Mouse (Mus musculus): Measurements from ENCODE around the gene Csrnp2.
A peak's percentile ranks its signal among the peaks of the same experiment; 100 is the strongest.

Csrnp2 gene

DNA sequence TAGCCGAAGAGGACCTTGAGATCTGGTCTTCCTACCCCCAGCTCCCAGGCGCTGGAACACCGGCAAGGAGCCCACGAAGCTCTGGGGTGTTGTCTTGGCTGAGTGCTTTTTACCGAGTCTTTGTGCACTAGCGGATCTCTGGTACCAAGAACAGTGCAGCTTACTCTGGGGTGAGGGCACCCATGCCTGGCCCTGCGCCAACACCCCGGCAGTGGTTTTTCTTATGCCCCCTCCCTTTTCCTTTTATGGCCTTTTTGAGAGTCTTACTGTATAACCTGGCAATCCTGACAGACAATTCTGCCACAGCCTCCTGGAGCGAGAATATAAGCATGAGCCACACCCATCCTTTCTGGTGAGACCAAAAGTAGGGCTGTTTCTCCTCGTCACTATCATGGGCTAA lies 16.9 kb downstream of the Csrnp2 start:
- no peak for DNase-seq (ENCODE audit: low spot score)

DNA sequence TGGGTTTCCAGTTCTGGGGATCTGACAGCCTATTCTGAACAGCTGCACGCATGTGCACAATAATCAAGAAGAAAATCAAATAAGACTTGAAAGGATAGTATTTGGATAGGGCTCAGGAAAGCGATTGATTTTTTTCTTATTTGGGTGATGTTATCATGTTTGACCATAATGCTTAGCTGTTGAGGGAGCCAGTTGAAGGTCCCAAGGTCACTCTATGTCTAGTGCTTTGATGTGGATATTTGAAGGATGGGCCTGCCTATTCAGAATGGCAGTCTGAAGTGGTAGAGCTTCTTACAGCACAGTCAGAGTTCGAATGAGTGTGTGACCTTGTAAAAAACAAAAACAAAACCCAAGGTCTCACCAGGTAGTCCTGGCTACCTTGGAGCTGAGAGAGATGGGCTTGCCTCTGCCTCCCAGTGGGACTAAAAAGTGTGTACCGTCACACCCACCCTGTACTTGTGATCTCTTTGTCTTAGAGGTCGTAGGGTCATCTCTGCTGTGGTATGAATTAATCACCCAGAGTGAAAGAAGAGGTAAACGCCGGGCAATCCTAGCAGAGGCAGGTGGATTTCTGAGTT lies 21.3 kb downstream of the Csrnp2 start:
- no peak for DNase-seq (ENCODE audit: low spot score)

DNA sequence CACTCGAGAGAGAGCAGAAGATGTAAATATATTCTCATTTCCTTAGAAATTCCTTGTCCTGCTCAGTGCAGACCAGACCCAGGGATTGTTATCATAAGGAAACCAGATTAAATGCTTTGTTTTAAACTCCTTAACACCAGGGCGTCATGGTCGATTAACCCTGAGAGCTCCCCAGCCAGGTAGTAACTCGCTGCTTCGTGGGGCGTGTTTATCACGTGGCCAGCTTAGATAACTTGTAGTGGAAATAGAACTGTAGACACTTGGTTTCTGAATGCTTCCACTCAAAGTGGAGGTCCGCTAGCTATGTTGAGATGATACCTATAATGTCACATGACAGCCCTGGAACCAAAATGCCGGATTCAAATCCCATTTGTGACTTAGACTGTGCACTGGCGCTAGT lies 25.3 kb downstream of the Csrnp2 start:
- DNase-seq (ENCODE audit: low spot score) = no peak

GRCm38 (mm10) chr15:100469189-100469545 lies 26.1 kb downstream of the Csrnp2 start:
- DNase-seq (ENCODE audit: low spot score) = no peak

GRCm38 (mm10) chr15:100468295-100469188 lies 26.7 kb downstream of the Csrnp2 start, which contains the start of gene Letmd1:
Gene Letmd1 (plus strand): TSS chr15:100469023.
- peak; percentile 88 for DNase-seq (ENCODE audit: low spot score)

- DNase-seq (ENCODE audit: low spot score) = no peak
Measured at GRCm38 (mm10) chr15:100467738-100468137, 27.6 kb downstream of the Csrnp2 start.

DNA sequence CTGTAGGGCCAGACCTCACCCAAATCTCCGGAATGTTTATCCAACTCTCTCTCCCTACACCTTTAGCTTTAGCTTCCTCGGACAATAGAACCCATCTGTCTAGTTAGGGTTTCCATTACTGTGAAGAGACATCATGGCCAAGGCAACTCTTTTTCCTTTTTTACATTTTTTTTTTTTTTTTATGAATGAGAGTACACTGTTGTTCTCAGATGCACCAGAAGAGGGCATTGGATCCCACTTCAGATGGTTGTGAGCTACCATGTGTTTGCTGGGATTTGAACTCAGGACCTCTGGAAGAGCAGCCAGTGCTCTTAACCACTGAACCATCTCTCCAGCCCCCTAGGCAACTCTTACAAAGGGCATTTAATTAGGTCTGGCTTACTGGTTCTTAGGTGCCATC lies 29.9 kb downstream of the Csrnp2 start:
- DNase-seq (ENCODE audit: low spot score) = no peak

GRCm38 (mm10) chr15:100463712-100464111 lies 31.6 kb downstream of the Csrnp2 start:
- peak; percentile 75 for DNase-seq (ENCODE audit: low spot score)

DNA sequence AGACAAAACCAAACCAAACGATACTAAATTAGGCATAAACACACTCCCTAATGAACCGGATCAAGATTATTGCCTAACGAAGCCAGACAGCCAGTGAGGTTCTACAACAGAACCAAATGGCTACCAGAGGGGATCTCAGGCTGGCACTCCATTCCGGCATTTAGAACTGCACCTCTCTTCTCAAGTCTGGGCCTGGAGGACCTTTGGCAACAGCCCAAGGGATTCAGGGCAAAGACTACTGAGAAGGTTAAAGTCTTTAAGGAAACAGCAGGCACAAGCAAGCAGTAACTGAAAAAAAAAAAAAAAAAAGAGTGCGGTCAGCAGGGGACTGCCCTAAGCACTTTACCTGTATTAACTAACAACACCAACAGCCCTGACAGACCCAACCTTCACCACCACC lies 33.2 kb downstream of the Csrnp2 start:
- DNase-seq (ENCODE audit: low spot score) = no peak

GRCm38 (mm10) chr15:100461646-100462045 lies 33.6 kb downstream of the Csrnp2 start:
- DNase-seq (ENCODE audit: low spot score) = no peak

DNA sequence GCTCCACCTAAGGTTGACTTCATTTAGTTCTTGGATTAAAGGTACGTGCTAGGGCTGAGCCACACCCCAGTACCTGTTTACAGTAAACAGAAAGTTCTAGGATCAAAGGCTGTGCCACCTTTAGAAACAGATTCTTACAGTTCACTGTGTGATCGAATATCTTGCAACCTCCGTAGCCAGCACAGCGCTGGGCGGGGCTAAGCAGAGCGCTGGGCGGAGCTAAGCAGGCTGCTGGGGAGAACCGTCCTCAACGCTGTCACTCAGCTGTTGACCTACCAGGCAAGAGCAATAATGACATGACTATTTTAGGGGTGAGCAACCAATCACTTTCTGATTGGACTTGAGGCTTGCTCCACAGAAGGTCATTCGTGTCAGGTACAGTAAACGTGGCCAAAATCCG lies 34.3 kb downstream of the Csrnp2 start:
- DNase-seq (ENCODE audit: low spot score) = peak; percentile 38

- peak; percentile 57 for DNase-seq (ENCODE audit: low spot score)
Measured at GRCm38 (mm10) chr15:100458055-100458454, 37.2 kb downstream of the Csrnp2 start.

DNA sequence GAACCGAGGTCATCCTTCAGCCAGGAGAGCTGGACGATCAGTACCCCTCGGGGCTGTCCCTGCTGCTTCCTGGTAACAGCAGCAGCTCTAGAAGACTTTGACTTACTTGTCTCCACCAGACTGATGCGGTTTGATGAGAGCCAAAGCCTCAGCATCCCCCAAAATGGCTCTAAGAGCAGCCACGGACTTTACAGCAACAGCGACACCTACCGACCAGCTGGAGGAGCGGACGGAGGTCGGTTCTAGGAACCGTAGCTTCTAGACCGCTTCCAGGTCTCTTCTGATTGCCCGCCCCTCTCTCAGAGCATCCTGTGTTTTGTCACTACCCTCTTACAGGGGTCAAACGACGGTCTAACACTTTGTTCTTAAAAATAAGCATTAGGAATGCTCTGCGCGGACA lies 37.9 kb downstream of the Csrnp2 start:
- peak; percentile 65 for DNase-seq (ENCODE audit: low spot score)

DNA sequence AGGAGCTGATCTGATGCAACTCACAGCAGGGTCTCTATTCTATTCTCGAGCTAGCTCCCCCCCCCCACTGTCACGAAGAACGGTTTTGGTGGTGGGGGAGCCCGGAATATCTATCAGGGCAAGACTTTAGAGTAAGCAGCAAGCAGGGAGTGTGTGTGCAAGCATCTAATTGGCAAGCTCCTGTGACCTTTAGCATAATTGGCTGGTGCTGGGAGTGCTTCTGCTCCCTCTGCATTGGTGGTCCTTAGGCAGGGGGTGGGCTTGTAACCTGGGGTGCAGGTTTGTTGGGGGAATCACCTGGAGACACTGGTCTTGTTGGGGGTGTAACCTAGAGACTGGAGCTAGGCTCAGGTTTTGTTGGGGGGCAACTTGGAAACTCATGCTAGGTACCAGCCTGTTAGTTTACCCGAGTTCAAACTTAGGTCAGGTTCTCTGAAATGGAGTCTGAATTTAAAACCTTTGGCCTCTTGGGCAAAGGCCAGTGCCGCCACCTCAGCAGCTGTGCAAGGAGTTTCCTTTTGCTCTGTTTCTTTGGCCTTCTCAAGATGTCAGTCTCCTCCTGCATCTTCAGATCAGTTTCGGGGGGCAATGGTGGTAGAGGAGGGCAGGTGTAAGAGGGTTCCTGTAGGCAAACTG lies 38.8 kb downstream of the Csrnp2 start:
- no peak for DNase-seq (ENCODE audit: low spot score)

- no peak for DNase-seq (ENCODE audit: low spot score)
Measured at GRCm38 (mm10) chr15:100452486-100452885, 42.8 kb downstream of the Csrnp2 start.

- peak; percentile 12 for DNase-seq (ENCODE audit: low spot score)
Measured at GRCm38 (mm10) chr15:100451245-100451644, 44.0 kb downstream of the Csrnp2 start.

DNA sequence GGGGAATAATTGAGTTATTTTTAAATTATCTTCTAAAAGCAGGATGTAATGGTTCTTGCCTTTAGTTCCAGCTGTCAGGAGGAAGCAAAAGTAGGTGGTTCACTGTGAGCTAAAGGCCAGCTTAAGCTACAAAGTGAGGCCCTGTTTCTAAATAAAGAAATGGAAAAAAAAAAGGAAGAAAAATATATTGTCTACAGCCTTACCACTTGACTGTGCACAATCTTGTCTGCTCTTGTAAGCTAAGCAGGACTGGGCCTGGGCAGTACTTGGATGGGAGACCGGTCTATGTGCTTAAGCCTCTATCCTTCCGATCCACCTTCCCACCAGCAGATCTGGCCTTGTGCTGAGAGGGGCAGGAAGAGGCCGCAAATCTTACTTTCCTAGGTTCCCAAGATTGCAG lies 45.8 kb downstream of the Csrnp2 start:
- DNase-seq (ENCODE audit: low spot score) = no peak

DNA sequence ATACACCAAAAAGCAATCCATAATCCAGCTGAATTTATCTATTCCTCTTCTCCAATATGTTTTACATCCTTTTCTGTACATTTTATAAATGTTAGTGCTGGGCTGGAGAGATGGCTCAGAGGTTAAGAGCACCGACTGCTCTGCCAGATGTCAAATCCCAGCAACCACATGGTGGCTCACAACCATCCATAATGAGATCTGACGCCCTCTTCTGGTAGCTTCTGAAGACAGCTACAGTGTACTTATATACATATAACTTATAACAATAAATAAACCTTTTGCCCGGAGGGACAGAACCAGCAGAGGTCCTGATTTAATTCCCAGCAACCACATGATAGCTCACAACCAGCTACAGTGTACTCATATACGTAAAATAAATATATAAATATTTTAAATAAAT lies 46.7 kb downstream of the Csrnp2 start:
- DNase-seq (ENCODE audit: low spot score) = no peak

DNA sequence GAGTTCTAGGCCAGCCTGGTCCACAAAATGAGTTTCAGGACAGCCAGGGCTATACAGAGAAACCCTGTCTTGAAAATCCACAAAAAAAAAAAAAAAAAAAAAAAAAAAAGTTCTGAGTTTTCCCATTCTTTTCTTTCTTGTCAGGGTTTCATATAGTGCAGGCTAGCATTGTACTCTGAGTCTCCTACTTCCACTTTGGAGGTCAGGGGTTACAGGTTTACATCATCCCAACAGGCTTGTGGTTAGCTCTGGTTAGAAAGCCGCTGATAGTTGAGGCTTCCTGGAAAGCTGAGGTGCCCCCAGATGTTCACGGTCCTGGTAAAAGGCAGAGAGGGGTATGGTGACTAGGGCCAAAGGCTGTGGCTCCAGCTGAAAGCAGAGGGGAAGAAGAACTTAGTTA lies 48.4 kb downstream of the Csrnp2 start:
- DNase-seq (ENCODE audit: low spot score) = no peak

GRCm38 (mm10) chr15:100443126-100443922 lies 52.0 kb downstream of the Csrnp2 start:
- DNase-seq (ENCODE audit: low spot score) = peak; percentile 92

- DNase-seq (ENCODE audit: low spot score) = no peak
Measured at GRCm38 (mm10) chr15:100436518-100436917, 58.8 kb downstream of the Csrnp2 start.

- no peak for DNase-seq (ENCODE audit: low spot score)
Measured at GRCm38 (mm10) chr15:100436112-100436511, 59.2 kb downstream of the Csrnp2 start.

All from lung, postnatal 25 days (tissue).